Mouse (Mus musculus): ENCODE measurements around the gene Ntrk2. TPM values are rescaled to one million over a fixed set of nuclear protein-coding genes. Genes with fewer than 3 reads are reported as not detected.

The Ntrk2 gene
- total and polyA plus RNA-seq, 2 experiments from 2014 or later = 141 to 207 TPM

GRCm38 (mm10) chr13:58930161-58930560 lies 123.8 kb downstream of the Ntrk2 start:
- H3K27ac ChIP-seq (ENCODE audit: low read depth, low read length) = no peak overlapping the region
- no peak for DNase-seq (ENCODE audit: low spot score)
- WGBS = 48% methylated on average over 1 of the region's 1 CpGs
- no peak overlapping the region for H3K4me2 ChIP-seq (ENCODE audit: low read depth, low read length, poor library complexity, severe bottlenecking)
- no peaks in the 10 kb centered on the region for H3K27me3 ChIP-seq (ENCODE audit: insufficient read depth, low read length)
- no peaks in the 10 kb centered on the region for H3K4me1 ChIP-seq (ENCODE audit: insufficient read depth, low read length)
- no peak overlapping the region for H3K9ac ChIP-seq (replicated peaks; ENCODE audit: low read length, poor library complexity, severe bottlenecking)
- ATAC-seq (ENCODE audit: low FRiP score) = no peak
- no peaks in the 10 kb centered on the region for H3K9me3 ChIP-seq (ENCODE audit: low read length)
- H3K4me3 ChIP-seq (ENCODE audit: low read depth, low read length) = no peak overlapping the region
- no peaks in the 10 kb centered on the region for H3K36me3 ChIP-seq (ENCODE audit: insufficient read depth, low read length)
- no peak for TF ChIP-seq CTCF (IDR thresholded peaks at IDR 0.05)

DNA sequence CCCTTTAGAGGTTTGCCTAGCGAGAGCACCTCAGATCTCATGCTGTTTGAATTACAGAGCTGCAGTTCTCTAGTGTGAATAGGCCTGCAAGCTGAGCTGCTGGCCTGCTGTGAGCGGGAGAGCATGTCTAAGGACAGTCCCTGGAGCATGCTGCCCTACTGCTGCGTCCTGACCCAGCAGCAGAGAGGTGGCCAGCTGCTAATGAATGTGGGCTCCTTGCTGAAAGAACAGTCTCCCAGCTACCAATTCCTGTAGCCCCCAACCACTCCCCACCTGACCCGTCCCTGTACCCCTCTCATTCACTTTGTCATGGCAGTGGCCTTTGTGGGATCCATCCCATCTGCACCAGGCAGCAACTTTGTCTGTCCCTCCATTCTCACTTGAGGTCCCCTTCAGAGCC lies 126.8 kb downstream of the Ntrk2 start:
- no peak for TF ChIP-seq CTCF (IDR thresholded peaks at IDR 0.05)
- H3K9ac ChIP-seq (replicated peaks; ENCODE audit: low read length, poor library complexity, severe bottlenecking) = no peak overlapping the region
- DNase-seq (ENCODE audit: low spot score) (no peak), ATAC-seq (ENCODE audit: low FRiP score) (no peak)
- H3K4me2 ChIP-seq (ENCODE audit: low read depth, low read length, poor library complexity, severe bottlenecking) = no peak overlapping the region
- H3K4me1 ChIP-seq (ENCODE audit: insufficient read depth, low read length) = 0 out of 2 replicates have a peak, but pooled peaks cover 4% of the 10 kb centered on the region
- no peaks in the 10 kb centered on the region for H3K27me3 ChIP-seq (ENCODE audit: insufficient read depth, low read length)
- WGBS = 31% methylated on average over 4 of the region's 4 CpGs
- no peak overlapping the region for H3K4me3 ChIP-seq (ENCODE audit: low read depth, low read length)
- peak overlapping the region; percentile 27; the same call in 1 of the 2 replicates for H3K27ac ChIP-seq (ENCODE audit: low read depth, low read length)
- no peaks in the 10 kb centered on the region for H3K9me3 ChIP-seq (ENCODE audit: low read length)
- H3K36me3 ChIP-seq (ENCODE audit: insufficient read depth, low read length) = no peaks in the 10 kb centered on the region

DNA sequence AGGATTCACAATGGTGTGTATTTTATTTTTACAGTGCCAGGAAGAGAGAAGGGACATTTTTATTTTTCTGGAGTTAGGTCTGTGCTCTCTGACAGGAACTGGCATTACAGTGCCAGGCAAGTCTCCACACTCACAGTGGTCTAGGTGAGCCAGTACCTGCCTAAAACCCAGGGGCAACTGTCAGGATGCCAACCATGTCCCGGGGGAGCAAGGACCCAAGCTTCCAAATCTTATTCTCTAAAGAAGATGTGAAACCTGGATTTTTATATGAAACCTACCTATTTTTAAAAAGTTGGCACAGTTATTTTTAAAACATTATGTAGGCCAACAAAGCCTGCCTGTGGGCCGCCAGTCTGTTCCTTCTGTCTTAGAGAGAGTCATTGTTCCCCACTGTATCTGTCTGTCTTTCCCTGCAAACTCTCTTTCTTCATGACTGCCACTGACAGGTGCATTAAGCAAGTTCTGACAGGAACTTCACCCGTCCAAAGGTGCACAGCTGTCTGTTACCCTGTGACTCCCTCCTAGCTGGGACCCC lies 128.3 kb downstream of the Ntrk2 start:
- no peak for TF ChIP-seq CTCF (IDR thresholded peaks at IDR 0.05)
- Histone ChIP-seq H3K9me3 (ENCODE audit: low read length) (no peaks in the 10 kb centered on the region), H3K27me3 (ENCODE audit: insufficient read depth, low read length) (no peaks in the 10 kb centered on the region), H3K4me2 (ENCODE audit: low read depth, low read length, poor library complexity, severe bottlenecking) (no peak overlapping the region), H3K27ac (ENCODE audit: low read depth, low read length) (peak overlapping the region; percentile 47; the same call in 1 of the 2 replicates), H3K9ac (replicated peaks; ENCODE audit: low read length, poor library complexity, severe bottlenecking) (no peak overlapping the region), H3K4me3 (ENCODE audit: low read depth, low read length) (no peak overlapping the region), H3K4me1 (ENCODE audit: insufficient read depth, low read length) (0 out of 2 replicates have a peak, but pooled peaks cover 4% of the 10 kb centered on the region), H3K36me3 (ENCODE audit: insufficient read depth, low read length) (no peaks in the 10 kb centered on the region)
- 78% methylated on average over 3 of the region's 3 CpGs for WGBS
- no peak for ATAC-seq (ENCODE audit: low FRiP score)
- no peak for DNase-seq (ENCODE audit: low spot score)

DNA sequence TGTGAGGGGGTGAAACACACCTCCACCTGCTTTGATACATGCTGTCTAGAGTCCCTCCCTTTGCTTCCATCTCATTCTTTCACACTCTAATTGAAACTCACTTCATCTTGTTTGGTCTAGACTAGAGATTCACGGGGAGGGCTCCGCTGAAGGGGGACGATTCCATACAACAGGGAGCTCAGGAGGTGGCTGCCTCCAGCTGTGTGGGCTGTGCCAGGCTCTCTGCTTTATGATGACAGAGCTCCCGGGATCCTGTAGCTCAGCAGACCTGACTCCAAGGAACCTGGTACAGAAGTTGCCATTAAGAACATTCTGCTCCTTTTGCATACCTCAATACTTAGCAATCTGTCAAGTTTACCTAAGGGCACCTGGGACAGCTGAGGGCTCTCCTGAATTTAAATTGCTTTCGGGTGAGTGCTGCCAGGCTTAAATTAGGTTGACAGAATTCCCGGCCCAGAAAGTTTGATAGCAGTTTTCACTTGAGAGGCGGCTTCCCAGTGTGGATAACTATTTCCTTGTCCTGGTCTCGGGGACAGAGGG lies 129.7 kb downstream of the Ntrk2 start:
- DNase-seq (ENCODE audit: low spot score) (no peak), ATAC-seq (ENCODE audit: low FRiP score) (0 out of 2 replicates have a peak, but pooled peaks have one; percentile 17)
- no peak for TF ChIP-seq CTCF (IDR thresholded peaks at IDR 0.05)
- Histone ChIP-seq H3K9ac (replicated peaks; ENCODE audit: low read length, poor library complexity, severe bottlenecking) (no peak overlapping the region), H3K36me3 (ENCODE audit: insufficient read depth, low read length) (no peaks in the 10 kb centered on the region), H3K4me1 (ENCODE audit: insufficient read depth, low read length) (0 out of 2 replicates have a peak, but pooled peaks cover 4% of the 10 kb centered on the region), H3K4me2 (ENCODE audit: low read depth, low read length, poor library complexity, severe bottlenecking) (no peak overlapping the region), H3K27me3 (ENCODE audit: insufficient read depth, low read length) (no peaks in the 10 kb centered on the region), H3K9me3 (ENCODE audit: low read length) (no peaks in the 10 kb centered on the region), H3K4me3 (ENCODE audit: low read depth, low read length) (no peak overlapping the region), H3K27ac (ENCODE audit: low read depth, low read length) (0 out of 2 replicates have a peak overlapping the region, but pooled peaks have one; percentile 26)
- 21% methylated on average over 8 of the region's 8 CpGs for WGBS

DNA sequence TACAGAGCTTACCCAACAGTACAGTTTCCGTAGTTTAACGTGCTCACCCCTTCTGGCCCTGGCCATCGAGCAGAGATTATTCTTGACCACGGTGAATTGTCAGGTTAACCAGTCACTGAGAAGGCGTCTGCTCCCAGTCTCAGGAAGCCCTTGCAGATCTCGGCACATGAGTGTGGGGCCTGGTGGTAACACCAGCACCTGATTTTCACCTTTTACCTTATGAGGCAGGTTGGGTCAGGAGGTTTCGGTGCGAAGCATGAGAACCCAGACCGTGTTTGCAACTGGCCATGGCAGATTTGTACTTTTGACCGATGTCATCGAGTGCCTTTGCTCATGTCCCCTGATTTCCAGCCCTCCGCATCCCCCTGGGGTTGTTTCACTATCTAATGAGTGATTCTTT lies 131.5 kb downstream of the Ntrk2 start:
- no peak overlapping the region for H3K27ac ChIP-seq (ENCODE audit: low read depth, low read length)
- ATAC-seq (ENCODE audit: low FRiP score) (no peak), DNase-seq (ENCODE audit: low spot score) (no peak)
- H3K4me1 ChIP-seq (ENCODE audit: insufficient read depth, low read length) = 0 out of 2 replicates have a peak, but pooled peaks cover 4% of the 10 kb centered on the region
- no peaks in the 10 kb centered on the region for H3K9me3 ChIP-seq (ENCODE audit: low read length)
- no peaks in the 10 kb centered on the region for H3K36me3 ChIP-seq (ENCODE audit: insufficient read depth, low read length)
- H3K4me2 ChIP-seq (ENCODE audit: low read depth, low read length, poor library complexity, severe bottlenecking) = no peak overlapping the region
- TF ChIP-seq CTCF (IDR thresholded peaks at IDR 0.05) = no peak
- WGBS = 94% methylated on average over 12 of the region's 12 CpGs
- no peak overlapping the region for H3K4me3 ChIP-seq (ENCODE audit: low read depth, low read length)
- H3K9ac ChIP-seq (replicated peaks; ENCODE audit: low read length, poor library complexity, severe bottlenecking) = no peak overlapping the region
- H3K27me3 ChIP-seq (ENCODE audit: insufficient read depth, low read length) = no peaks in the 10 kb centered on the region

DNA sequence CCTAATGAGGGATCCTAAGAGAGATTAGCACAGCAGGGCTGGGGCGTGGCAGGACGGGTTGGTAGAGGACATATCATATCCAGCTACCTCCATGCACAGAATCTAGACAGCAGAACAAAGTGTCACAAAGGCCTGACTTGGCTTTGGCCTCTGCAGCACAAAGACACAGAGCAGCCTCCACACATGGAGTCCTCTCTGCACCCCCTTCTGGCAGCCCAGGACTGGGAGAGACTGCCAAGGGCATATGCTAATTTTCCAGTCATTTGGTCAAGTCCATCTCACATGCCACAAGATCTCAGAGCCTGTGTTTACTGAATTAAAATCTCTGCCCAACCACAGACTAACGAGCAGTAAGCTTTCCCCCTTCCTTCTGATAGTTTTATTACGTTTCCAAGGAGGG lies 132.1 kb downstream of the Ntrk2 start:
- H3K36me3 ChIP-seq (ENCODE audit: insufficient read depth, low read length) = no peaks in the 10 kb centered on the region
- H3K9me3 ChIP-seq (ENCODE audit: low read length) = no peaks in the 10 kb centered on the region
- DNase-seq (ENCODE audit: low spot score) (peak; percentile 84), ATAC-seq (ENCODE audit: low FRiP score) (peak; percentile 45; the same call in 1 of the 2 replicates)
- 0 out of 2 replicates have a peak, but pooled peaks cover 4% of the 10 kb centered on the region for H3K4me1 ChIP-seq (ENCODE audit: insufficient read depth, low read length)
- no peak overlapping the region for H3K4me3 ChIP-seq (ENCODE audit: low read depth, low read length)
- no peaks in the 10 kb centered on the region for H3K27me3 ChIP-seq (ENCODE audit: insufficient read depth, low read length)
- no peak overlapping the region for H3K27ac ChIP-seq (ENCODE audit: low read depth, low read length)
- H3K9ac ChIP-seq (replicated peaks; ENCODE audit: low read length, poor library complexity, severe bottlenecking) = no peak overlapping the region
- no peak overlapping the region for H3K4me2 ChIP-seq (ENCODE audit: low read depth, low read length, poor library complexity, severe bottlenecking)
- 0 out of 2 replicates have a peak, but pooled peaks have one; percentile 26 for TF ChIP-seq CTCF (IDR thresholded peaks at IDR 0.05)
- 56% methylated on average over 4 of the region's 4 CpGs for WGBS
